ENCODE assay signal across 25 mouse cellular contexts in the genomic region with DNA sequence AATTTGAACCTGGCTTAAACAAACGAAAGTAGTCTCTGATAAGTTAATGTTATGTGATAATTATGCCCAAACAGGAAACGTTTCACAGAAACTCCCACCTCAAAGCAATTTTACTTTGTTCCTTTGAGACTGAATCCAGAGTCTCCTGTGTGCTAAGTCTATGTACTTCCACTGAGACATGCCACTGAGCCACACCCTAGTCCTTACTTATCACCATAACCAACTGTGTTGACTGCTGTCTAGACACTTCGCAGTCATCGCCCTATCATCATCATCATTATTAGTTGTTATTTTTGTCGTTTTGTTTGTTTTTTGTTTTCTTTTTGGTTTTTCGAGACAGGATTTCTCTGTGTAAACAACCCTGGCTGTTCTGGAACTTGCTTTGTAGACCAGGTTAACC. TPM values are rescaled to one million over a fixed set of nuclear protein-coding genes. Genes with fewer than 3 reads are reported as not detected.
"Had no signal": no experiment of that assay in that cellular context is flagged by ENCODE, and none has a peak within 500 bp of the region (broad histone marks: within the 10 kb centered on the region; RNA-seq: fewer than 3 reads in every experiment).

No protein-coding gene starts in this region.

- ATAC-seq: inflammation-experienced regulatory T-cells, adult 6 months; intestine, embryonic 16.5 days; lung, postnatal 0 days had no signal

- DNase-seq: kidney, adult 18-20 months; kidney, adult 9 months; layer of hippocampus, postnatal 36 days; lung, embryonic 14.5 days; midbrain, embryonic 14.5 days; right cerebral cortex, adult 18-20 months; right cerebral cortex, postnatal 14 days; right cerebral cortex, postnatal 4 days had no signal

- H3K9me3 ChIP-seq: stomach, embryonic 15.5 days had no signal

- H3K4me2 ChIP-seq: lung, embryonic 14.5 days; midbrain, embryonic 11.5 days; stomach, embryonic 15.5 days had no signal

- H3K9ac ChIP-seq: lung, embryonic 14.5 days; stomach, embryonic 15.5 days had no signal

- H3K27ac ChIP-seq: kidney, postnatal 0 days; layer of hippocampus, adult 2 months; left cerebral cortex, adult 2 months; macrophage; stomach, embryonic 15.5 days had no signal

- H3K36me3 ChIP-seq: stomach, embryonic 15.5 days had no signal

- H3K27me3 ChIP-seq: stomach, embryonic 15.5 days had no signal

- H3K4me3 ChIP-seq: layer of hippocampus, adult 2 months; left cerebral cortex, adult 2 months; megakaryocyte, embryonic 14.5 days; stomach, embryonic 15.5 days had no signal

RNA-seq across cellular contexts. Expression of gene Gm525, which starts 9.3 kb away (rescaled TPM):
- total RNA-seq: layer of hippocampus, adult 2 months; layer of hippocampus, postnatal 10 days; layer of hippocampus, postnatal 36 days; left cerebral cortex, postnatal 10 days; left cerebral cortex, postnatal 36 days; midbrain, postnatal 0 days had no signal
- polyA plus RNA-seq: inflammation-experienced regulatory T-cells, adult 6 months; limb, embryonic 11.5 days; lung, embryonic 14.5 days; macrophage; midbrain, embryonic 11.5 days; midbrain, embryonic 14.5 days; neural tube, embryonic 11.5 days; neural tube, embryonic 14.5 days had no signal
